33 mouse cellular contexts compared by ENCODE assay signal in the genomic region with DNA sequence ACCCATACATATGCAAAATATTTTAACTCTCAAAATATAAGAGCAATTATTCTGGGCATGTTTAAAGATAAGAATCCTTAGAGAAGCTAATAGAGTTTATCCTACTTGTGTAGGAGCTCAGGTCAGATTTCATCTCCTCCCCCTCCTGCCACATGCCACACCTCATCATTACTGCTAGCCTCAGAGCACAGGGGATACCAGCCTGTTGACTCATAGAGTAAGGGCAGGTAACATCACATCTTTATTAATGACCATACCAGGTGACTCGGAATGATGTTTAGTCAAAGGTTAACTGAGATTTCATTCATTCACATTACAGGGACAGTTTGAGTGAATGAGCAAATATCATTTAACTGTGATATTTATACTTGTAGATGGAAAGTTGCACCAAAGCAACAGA.
"Had no signal": no experiment of that assay in that cellular context is flagged by ENCODE, and none has a peak within 500 bp of the region (broad histone marks: within the 10 kb centered on the region; RNA-seq: fewer than 3 reads in every experiment).

No protein-coding gene starts in this region.

- H3K4me2 ChIP-seq: heart, embryonic 11.5 days; heart, embryonic 12.5 days; heart, embryonic 13.5 days; heart, embryonic 15.5 days; hindbrain, embryonic 12.5 days; hindbrain, embryonic 13.5 days; hindbrain, embryonic 14.5 days; hindbrain, embryonic 15.5 days; kidney, embryonic 15.5 days had no signal

- H3K9me3 ChIP-seq: heart, embryonic 10.5 days; heart, embryonic 12.5 days; heart, embryonic 13.5 days; heart, embryonic 15.5 days; hindbrain, embryonic 10.5 days; hindbrain, embryonic 12.5 days; hindbrain, embryonic 13.5 days; hindbrain, embryonic 15.5 days; kidney, embryonic 15.5 days had no signal

- H3K4me3 ChIP-seq: heart, embryonic 10.5 days; heart, embryonic 12.5 days; heart, embryonic 13.5 days; heart, embryonic 15.5 days; hindbrain, embryonic 10.5 days; hindbrain, embryonic 12.5 days; hindbrain, embryonic 13.5 days; hindbrain, embryonic 15.5 days; kidney, embryonic 15.5 days; layer of hippocampus, adult 2 months; left cerebral cortex, adult 2 months had no signal

- DNase-seq: heart, postnatal 10 days; heart, postnatal 14 days; heart, postnatal 36 days; heart, postnatal 4 days; kidney, adult 11 months; kidney, adult 18-20 months; kidney, adult 2 months; kidney, adult 8-10 months; kidney, adult 9 months; kidney, postnatal 10 days; kidney, postnatal 14 days; kidney, postnatal 25 days; kidney, postnatal 36 days; kidney, postnatal 4 days; layer of hippocampus, adult 9-11 months; layer of hippocampus, postnatal 36 days had no signal

- H3K4me1 ChIP-seq: heart, embryonic 10.5 days; heart, embryonic 12.5 days; heart, embryonic 13.5 days; heart, embryonic 15.5 days; hindbrain, embryonic 10.5 days; hindbrain, embryonic 12.5 days; hindbrain, embryonic 13.5 days; hindbrain, embryonic 15.5 days; kidney, embryonic 15.5 days had no signal

- H3K9ac ChIP-seq: heart, embryonic 12.5 days; heart, embryonic 13.5 days; heart, embryonic 15.5 days; hindbrain, embryonic 12.5 days; hindbrain, embryonic 13.5 days; hindbrain, embryonic 14.5 days; hindbrain, embryonic 15.5 days; kidney, embryonic 15.5 days had no signal

- H3K36me3 ChIP-seq: heart, embryonic 10.5 days; heart, embryonic 12.5 days; heart, embryonic 13.5 days; heart, embryonic 15.5 days; hindbrain, embryonic 10.5 days; hindbrain, embryonic 12.5 days; hindbrain, embryonic 13.5 days; hindbrain, embryonic 15.5 days; kidney, embryonic 15.5 days had no signal

- H3K27me3 ChIP-seq: heart, embryonic 12.5 days; heart, embryonic 13.5 days; heart, embryonic 15.5 days; hindbrain, embryonic 12.5 days; hindbrain, embryonic 13.5 days; hindbrain, embryonic 15.5 days; kidney, embryonic 15.5 days had no signal

- ATAC-seq: hindbrain, embryonic 16.5 days; hindbrain, postnatal 0 days; inflammation-experienced regulatory T-cells, adult 6 months had no signal

- H3K27ac ChIP-seq: heart, embryonic 10.5 days; heart, embryonic 13.5 days; heart, embryonic 15.5 days; hindbrain, embryonic 10.5 days; hindbrain, embryonic 12.5 days; hindbrain, embryonic 13.5 days; hindbrain, embryonic 14.5 days; hindbrain, embryonic 15.5 days; hindbrain, postnatal 0 days; kidney, embryonic 15.5 days; kidney, postnatal 0 days; layer of hippocampus, adult 2 months; left cerebral cortex, adult 2 months had no signal
